Mouse (Mus musculus) liver, adult 2 months (tissue): ENCODE data around the gene Syce3.

Source experiments
- CTCF ChIP-seq: fragments of 200-500 bp; IDR thresholded peaks from 2 replicates; pipeline ENCODE4 v1.5.1; 2011; ENCODE audit warnings: low read depth, low read length, control low read depth
- POLR2A ChIP-seq: fragments of 200-500 bp; IDR thresholded peaks from 2 replicates; pipeline ENCODE4 v1.6.1; 2011; ENCODE audit warnings: low read length, control low read depth; ENCODE audit not compliant: insufficient read depth; ENCODE audit errors: extremely low read depth

DNA sequence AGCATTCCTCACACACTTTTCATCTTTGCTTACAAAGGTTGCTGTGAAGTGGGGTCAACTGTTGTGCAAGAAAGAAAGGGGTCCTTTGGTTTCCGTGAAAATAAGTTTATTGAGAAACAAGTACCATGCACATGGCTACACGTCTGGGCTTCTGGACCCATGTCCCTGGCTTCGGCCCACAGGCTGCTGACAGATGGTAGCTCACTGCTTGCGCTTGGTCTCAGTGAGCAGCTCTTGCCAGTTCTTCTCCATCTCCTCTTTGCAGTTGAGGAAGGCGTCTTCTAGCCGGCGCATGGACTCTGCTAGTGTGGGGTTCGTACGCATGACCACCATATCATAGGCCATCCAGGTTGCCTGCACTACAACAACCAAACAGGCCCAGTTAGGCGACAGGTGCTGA lies 20.2 kb downstream of the Syce3 start:
- TF ChIP-seq CTCF (no peak), POLR2A (no peak)
